ENCODE assay signal across 8 mouse cellular contexts in genomic region chr3:108855371-108855770, GRCm38 (mm10). TPM values are rescaled to one million over a fixed set of nuclear protein-coding genes. Genes with fewer than 3 reads are reported as not detected.
DNase-seq lines count a peak whose midpoint lies in the region; ATAC-seq and TF ChIP-seq lines count a peak whose summit lies in the region.

No protein-coding gene starts in this region.

- H3K4me3 ChIP-seq in cerebellum, adult 2 months (replicated peaks; ENCODE audit: insufficient read depth, low read depth, low read length), result no peak overlapping the region
- H3K4me3 ChIP-seq in limb, embryonic 14.5 days (replicated peaks; ENCODE audit: low read length), result no peak overlapping the region
- no peak overlapping the region for H3K4me3 ChIP-seq in olfactory bulb, adult 2 months (ENCODE audit: insufficient read depth, low read depth, low read length)

- no peak overlapping the region for H3K4me2 ChIP-seq in limb, embryonic 14.5 days (replicated peaks; ENCODE audit: low read depth, low read length, severe bottlenecking)

- H3K27ac ChIP-seq in cerebellum, adult 2 months (ENCODE audit: insufficient read depth, low read length), result no peak overlapping the region
- H3K27ac ChIP-seq in limb, embryonic 14.5 days (replicated peaks; ENCODE audit: low read depth, low read length), result peak overlapping the region; percentile 62; the same call in 1 of the 2 replicates
- peak overlapping the region; percentile 74 for H3K27ac ChIP-seq in olfactory bulb, adult 2 months (ENCODE audit: insufficient read depth, low read depth, low read length)

- 0 out of 2 replicates have a peak, but pooled peaks cover 7% of the 10 kb centered on the region for H3K4me1 ChIP-seq in cerebellum, adult 2 months (ENCODE audit: control insufficient read depth, insufficient read depth, low read length)
- H3K4me1 ChIP-seq in limb, embryonic 14.5 days (ENCODE audit: control insufficient read depth, insufficient read depth, low read length), result peaks cover 39% of the 10 kb centered on the region
- peaks cover 32% of the 10 kb centered on the region for H3K4me1 ChIP-seq in olfactory bulb, adult 2 months (ENCODE audit: control insufficient read depth, insufficient read depth, low read length)

- peak; percentile 19 to 21 for DNase-seq in cerebellum, adult 2 months
- DNase-seq in cerebellum, adult 11 months, result no peak
- peak; percentile 76 to 83 for DNase-seq in adrenal gland, adult (ENCODE audit: inconsistent age in 2 of 2, low spot score in 1 of 2)
- DNase-seq in frontal cortex, postnatal 14 days (ENCODE audit: low spot score in 2 of 2), result peak; percentile 69 to 83
- peak; percentile 58 for DNase-seq in limb, embryonic 14.5 days (ENCODE audit: low spot score)
- DNase-seq in thymus, postnatal 0 days (ENCODE audit: low spot score), result no peak

- WGBS in cerebellum, adult 2 months, result 35% methylated on average over 12 of the region's 12 CpGs
- 53% methylated on average over 12 of the region's 12 CpGs for WGBS in limb, embryonic 14.5 days
- 28% methylated on average over 12 of the region's 12 CpGs for WGBS in olfactory bulb, adult 2 months

- no peak for TF ChIP-seq POLR2A in cerebellum, adult 2 months (IDR thresholded peaks at IDR 0.05; ENCODE audit: borderline replicate concordance, insufficient read depth, low read length)
- TF ChIP-seq POLR2A in limb, embryonic 14.5 days (IDR thresholded peaks at IDR 0.05; ENCODE audit: borderline replicate concordance, extremely low read depth, insufficient read depth, insufficient read length), result no peak
- TF ChIP-seq POLR2A in olfactory bulb, adult 2 months (IDR thresholded peaks at IDR 0.05; ENCODE audit: insufficient read depth, low read depth, low read length), result no peak

- no peak for TF ChIP-seq CTCF in cerebellum, adult 2 months (IDR thresholded peaks at IDR 0.05; ENCODE audit: borderline replicate concordance, insufficient read depth, low read depth, low read length)
- TF ChIP-seq CTCF in olfactory bulb, adult 2 months (IDR thresholded peaks at IDR 0.05; ENCODE audit: insufficient read depth, low read depth, low read length), result no peak

- peak; percentile 22 to 25; a peak in 2 of 4 replicates for ATAC-seq in hematopoietic stem cell, adult 5-6 weeks (replicated peaks in 1 of 2; ENCODE audit: insufficient read depth in 1 of 2, low FRiP score in 2 of 2, low TSS enrichment in 1 of 2, low read depth in 1 of 2, poor library complexity in 2 of 2, severe bottlenecking in 2 of 2)
- peak; percentile 23 for ATAC-seq in limb, embryonic 14.5 days (ENCODE audit: low FRiP score, low read depth)

- no peaks in the 10 kb centered on the region for H3K36me3 ChIP-seq in limb, embryonic 14.5 days (ENCODE audit: control insufficient read depth, insufficient read depth, low read length)

- H3K9me3 ChIP-seq in limb, embryonic 14.5 days (ENCODE audit: control insufficient read depth, low read length), result no peaks in the 10 kb centered on the region

- no peaks in the 10 kb centered on the region for H3K27me3 ChIP-seq in cerebellum, adult 2 months (ENCODE audit: control insufficient read depth, insufficient read depth, low read length)
- H3K27me3 ChIP-seq in limb, embryonic 14.5 days (ENCODE audit: control insufficient read depth, insufficient read depth, low read length), result no peaks in the 10 kb centered on the region

- no peak overlapping the region for H3K9ac ChIP-seq in limb, embryonic 14.5 days (ENCODE audit: low read depth, low read length, severe bottlenecking)

RNA-seq across cellular contexts. Expression of gene Stxbp3, which starts 15.0 kb away (rescaled TPM):
- polyA plus RNA-seq in cerebellum, adult 2 months (2012; rRNA removed), result 32.2 and 32.5 TPM in 2 replicates
- total RNA-seq in hematopoietic stem cell, adult 5-6 weeks (2017), result 40.5 and 44.3 TPM in 2 replicates
- polyA plus RNA-seq in limb, embryonic 14.5 days (2012; rRNA removed), result 23.5 and 28.4 TPM in 2 replicates
- polyA plus RNA-seq in limb, embryonic 14.5 days (2014; fragmentation: Nextera tagmentation; extraction: Ambion mirVana), result 33.0 and 38.1 TPM in 2 replicates
- polyA plus RNA-seq in olfactory bulb, adult 2 months (2012; ENCODE audit: insufficient read depth, insufficient read length, low replicate concordance, missing spikeins), result not detected in 2 replicates
- polyA plus RNA-seq in thymus, postnatal 0 days (2015; fragmentation: Nextera tagmentation; extraction: Ambion mirVana), result 43.5 and 51.6 TPM in 2 replicates

RNA-seq across cellular contexts. Expression of gene Fndc7, which starts 34.4 kb away (rescaled TPM):
- polyA plus RNA-seq in cerebellum, adult 2 months (2012; rRNA removed), result 0.08 and 0.11 TPM in 2 replicates
- not detected in 2 replicates for total RNA-seq in hematopoietic stem cell, adult 5-6 weeks (2017)
- 0.17 and 0.35 TPM in 2 replicates for polyA plus RNA-seq in limb, embryonic 14.5 days (2012; rRNA removed)
- polyA plus RNA-seq in limb, embryonic 14.5 days (2014; fragmentation: Nextera tagmentation; extraction: Ambion mirVana), result 0.23 and 0.25 TPM in 2 replicates
- polyA plus RNA-seq in olfactory bulb, adult 2 months (2012; ENCODE audit: insufficient read depth, insufficient read length, low replicate concordance, missing spikeins), result not detected in 2 replicates
- polyA plus RNA-seq in thymus, postnatal 0 days (2015; fragmentation: Nextera tagmentation; extraction: Ambion mirVana), result 0.95 and 1.3 TPM in 2 replicates

RNA-seq across cellular contexts. Expression of gene Prpf38b, which starts 56.2 kb away (rescaled TPM):
- 119 and 121 TPM in 2 replicates for polyA plus RNA-seq in cerebellum, adult 2 months (2012; rRNA removed)
- 270 and 419 TPM in 2 replicates for total RNA-seq in hematopoietic stem cell, adult 5-6 weeks (2017)
- 95.1 and 110 TPM in 2 replicates for polyA plus RNA-seq in limb, embryonic 14.5 days (2012; rRNA removed)
- 58.9 and 72.4 TPM in 2 replicates for polyA plus RNA-seq in limb, embryonic 14.5 days (2014; fragmentation: Nextera tagmentation; extraction: Ambion mirVana)
- polyA plus RNA-seq in olfactory bulb, adult 2 months (2012; ENCODE audit: insufficient read depth, insufficient read length, low replicate concordance, missing spikeins), result not detected in 2 replicates
- 96.0 and 112 TPM in 2 replicates for polyA plus RNA-seq in thymus, postnatal 0 days (2015; fragmentation: Nextera tagmentation; extraction: Ambion mirVana)

Comparison
In these comparisons a context has a peak if more than half of its experiments do, and no peak if none do; other contexts are left out.
1. DNase-seq: peak in cerebellum, adult 2 months (2 of 2), adrenal gland, adult (2 of 2), frontal cortex, postnatal 14 days (2 of 2) and limb, embryonic 14.5 days (single experiment); none in cerebellum, adult 11 months (single experiment) and thymus, postnatal 0 days (single experiment).